Mouse (Mus musculus): ENCODE data around the gene Timp2.

GRCm38 (mm10) chr11:118399891-118400565 lies 44.5 kb upstream of the Timp2 start:
- TF ChIP-seq MAFK (IDR thresholded peaks at IDR 0.05; ENCODE audit: insufficient read depth, low read depth, low read length) (no peak), CHD2 (IDR thresholded peaks at IDR 0.05; ENCODE audit: low read depth, low read length) (no peak)
